Mouse (Mus musculus) limb, embryonic 10.5 days (tissue): ENCODE data around the gene Tmem219. TPM values are rescaled to one million over a fixed set of nuclear protein-coding genes. Genes with fewer than 3 reads are reported as not detected.

Experiments used
- DNase-seq: peaks from one replicate; pipeline ENCODE4 v3.0.0-alpha.2; 2017; ENCODE audit warnings: low spot score
- H3K27ac ChIP-seq: fragments of 300-500 bp; sonication (generic); 2 replicates; pipeline ENCODE4 v1.5.1; 2016; ENCODE audit warnings: mild to moderate bottlenecking
- H3K27me3 ChIP-seq: fragments of 300-500 bp; sonication (generic); 2 replicates; pipeline ENCODE4 v1.6.1; 2016; ENCODE audit warnings: low read depth, mild to moderate bottlenecking; ENCODE audit not compliant: poor library complexity, severe bottlenecking
- H3K36me3 ChIP-seq: fragments of 300-500 bp; sonication (generic); 2 replicates; pipeline ENCODE4 v1.6.1; 2016; ENCODE audit warnings: mild to moderate bottlenecking, moderate library complexity
- H3K4me1 ChIP-seq: fragments of 300-500 bp; sonication (generic); 2 replicates; pipeline ENCODE4 v1.6.1; 2016
- H3K4me3 ChIP-seq: fragments of 300-500 bp; sonication (generic); 2 replicates; pipeline ENCODE4 v1.5.1; 2016; ENCODE audit warnings: mild to moderate bottlenecking, moderate library complexity
- H3K9me3 ChIP-seq: fragments of 300-500 bp; sonication (generic); replicated peaks from 2 replicates; pipeline ENCODE4 v1.6.1; 2016; ENCODE audit warnings: mild to moderate bottlenecking
- WGBS: fragments of 180-500 bp; shearing (Covaris S2); methylation state at CpG from one replicate; pipeline ENCODE4 v1.1.7; 2016; 5-methylcytosine and 5-hydroxymethylcytosine counted together
- polyA plus RNA-seq: library from polyadenylated mRNA; unstranded; fragments of >200 nt; fragmentation: Nextera tagmentation; extraction: Ambion mirVana; gene quantifications from 2 replicates; pipeline ENCODE4 v1.2.1, GENCODE M21; 2016

The Tmem219 gene
- polyA plus RNA-seq, 1 experiment from 2014 or later: 16.6 TPM

DNA sequence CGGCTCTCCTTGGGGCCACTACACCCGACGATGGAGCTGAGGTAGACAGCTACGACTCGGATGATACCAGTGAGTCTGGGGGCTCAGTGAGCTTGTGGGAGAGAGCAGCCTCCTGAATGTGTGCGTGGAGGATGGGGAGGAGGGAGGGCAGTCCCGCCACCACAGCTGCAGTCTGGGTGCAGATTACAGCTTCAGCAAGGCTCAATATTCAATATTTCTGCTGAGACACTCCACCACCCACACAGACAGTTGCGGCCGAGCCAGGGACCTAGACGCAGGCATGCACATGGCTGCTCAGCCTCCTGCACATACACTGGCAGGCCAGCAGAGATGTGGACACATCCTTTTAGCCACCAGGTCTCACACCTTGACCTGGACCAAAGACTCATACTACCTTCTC lies 73.9 kb downstream of the Tmem219 start:
- WGBS: 36% methylated on average over 10 of the region's 10 CpGs
- H3K27me3 ChIP-seq: peaks cover 54% of the 10 kb centered on the region
- H3K4me1 ChIP-seq: peaks cover 27% of the 10 kb centered on the region
- H3K36me3 ChIP-seq: peaks cover 30% of the 10 kb centered on the region
- H3K27ac ChIP-seq: peak overlapping the region; percentile 78; the same call in 1 of the 2 replicates
- DNase-seq: no peak
- no peaks in the 10 kb centered on the region for H3K9me3 ChIP-seq
- H3K4me3 ChIP-seq: peak overlapping the region; percentile 71

GRCm38 (mm10) chr7:126847421-126848398 lies 75.0 kb downstream of the Tmem219 start:
- DNase-seq: peak; percentile 70
- H3K27me3 ChIP-seq: peaks cover 54% of the 10 kb centered on the region
- under 1% methylated on average over 74 of the region's 74 CpGs for WGBS
- peak overlapping the region; percentile 78 for H3K27ac ChIP-seq
- H3K4me3 ChIP-seq: peak overlapping the region; percentile 71
- no peaks in the 10 kb centered on the region for H3K9me3 ChIP-seq
- H3K4me1 ChIP-seq: peaks cover 27% of the 10 kb centered on the region
- peaks cover 19% of the 10 kb centered on the region for H3K36me3 ChIP-seq

DNA sequence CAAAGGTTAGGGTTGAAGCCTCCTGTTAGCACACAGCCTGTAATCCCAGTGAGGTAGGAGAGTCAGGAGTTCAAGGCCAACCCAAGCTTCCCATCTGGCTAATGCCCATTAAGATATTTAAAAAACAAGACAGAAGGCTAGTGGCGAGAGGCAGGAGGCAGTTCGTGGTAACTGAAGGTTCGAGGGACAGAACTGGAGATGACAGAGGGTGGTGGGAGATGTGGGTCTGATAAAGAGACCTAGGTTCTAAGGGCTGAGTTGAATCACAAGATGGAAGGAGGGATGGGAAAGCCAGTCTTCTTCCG lies 75.6 kb downstream of the Tmem219 start, which contains the start of gene Doc2a:
TSS of gene Doc2a (plus strand) at position 301 of the 305 bp plus-strand sequence.
- peak within 1 kb of the TSS; percentile 71 for H3K4me3 ChIP-seq
- H3K36me3 ChIP-seq: peaks cover 13% of the 10 kb centered on the region
- H3K4me1 ChIP-seq: peaks cover 27% of the 10 kb centered on the region
- H3K9me3 ChIP-seq: no peaks in the 10 kb centered on the region
- WGBS: 27% methylated on average over 4 of the region's 4 CpGs
- peak within 1 kb of the TSS; percentile 78 for H3K27ac ChIP-seq
- no peak for DNase-seq
- H3K27me3 ChIP-seq: peaks cover 54% of the 10 kb centered on the region

DNA sequence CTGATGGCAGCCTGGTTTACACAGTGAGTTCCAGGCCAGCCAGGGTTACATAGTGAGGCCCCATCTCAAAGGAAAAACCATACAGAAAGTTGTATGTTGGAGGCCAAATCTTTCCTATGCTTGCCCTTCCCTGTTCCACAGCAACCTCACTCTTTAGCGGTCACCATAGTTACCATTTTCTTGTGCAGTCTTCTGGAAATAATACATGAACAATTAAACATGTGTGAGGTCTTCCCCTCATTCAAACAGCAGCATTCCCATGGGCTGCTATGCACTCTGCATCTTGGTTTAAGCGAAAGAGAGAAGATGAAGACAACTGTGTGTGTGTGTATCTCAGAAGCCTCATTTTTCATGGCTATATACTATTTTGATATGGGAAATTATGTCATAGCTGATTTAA lies 77.2 kb downstream of the Tmem219 start:
- WGBS: 92% methylated on average over 2 of the region's 2 CpGs
- Histone ChIP-seq H3K9me3 (no peaks in the 10 kb centered on the region), H3K27me3 (peaks cover 42% of the 10 kb centered on the region), H3K27ac (no peak overlapping the region), H3K4me1 (peaks cover 18% of the 10 kb centered on the region), H3K4me3 (no peak overlapping the region), H3K36me3 (no peaks in the 10 kb centered on the region)
- DNase-seq: no peak

DNA sequence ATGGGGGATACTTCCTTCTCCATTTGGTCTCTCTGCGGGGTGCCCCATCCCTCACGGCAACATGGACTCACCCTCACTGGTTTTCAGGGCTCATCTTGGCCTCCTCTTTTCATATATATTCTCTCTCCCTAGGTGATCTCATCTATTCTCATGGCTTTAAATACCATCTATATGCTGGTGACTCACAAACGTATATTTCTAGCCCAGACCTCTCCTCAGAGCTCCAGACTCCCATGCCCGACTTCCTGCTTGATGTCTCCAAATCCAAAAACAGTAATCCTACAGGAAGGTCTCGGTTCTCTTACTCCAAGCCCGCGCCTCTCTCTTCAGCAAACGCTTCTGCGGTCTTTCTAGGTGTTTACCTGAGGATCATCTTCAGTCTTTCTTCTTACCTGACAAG lies 79.4 kb downstream of the Tmem219 start:
- Histone ChIP-seq H3K36me3 (no peaks in the 10 kb centered on the region), H3K4me1 (peaks cover 12% of the 10 kb centered on the region), H3K9me3 (no peaks in the 10 kb centered on the region), H3K27me3 (peaks cover 20% of the 10 kb centered on the region), H3K27ac (no peak overlapping the region), H3K4me3 (no peak overlapping the region)
- 81% methylated on average over 9 of the region's 9 CpGs for WGBS
- no peak for DNase-seq

Other genes with a start within 250 kb of the Tmem219 start
- 0.11 and 0.49 TPM in 2 replicates for gene Sult1a1, start 246.5 kb downstream of the Tmem219 start, polyA plus RNA-seq
- 177 and 237 TPM in 2 replicates for gene Bola2, start 227.5 kb downstream of the Tmem219 start, polyA plus RNA-seq
- 12.6 and 14.8 TPM in 2 replicates for gene Slx1b, start 227.1 kb downstream of the Tmem219 start, polyA plus RNA-seq
- 28.9 and 37.8 TPM in 2 replicates for gene Coro1a, start 215.1 kb downstream of the Tmem219 start, polyA plus RNA-seq
- 47.3 and 55.9 TPM in 2 replicates for gene Mapk3, start 163.3 kb downstream of the Tmem219 start, polyA plus RNA-seq
- gene Gdpd3, start 156.6 kb downstream of the Tmem219 start, polyA plus RNA-seq: 0.83 and 1.5 TPM in 2 replicates
- gene Ypel3, start 146.0 kb downstream of the Tmem219 start, polyA plus RNA-seq: 51.7 and 84.9 TPM in 2 replicates
- gene Tbx6, start 141.4 kb downstream of the Tmem219 start, polyA plus RNA-seq: 0.23 and 0.53 TPM in 2 replicates
- 450 and 462 TPM in 2 replicates for gene Ppp4c, start 130.4 kb downstream of the Tmem219 start, polyA plus RNA-seq
- gene Fam57b, start 125.2 kb downstream of the Tmem219 start, polyA plus RNA-seq: 0.20 and 0.21 TPM in 2 replicates
- not detected in 2 replicates for gene 4930451I11Rik, start 91.3 kb downstream of the Tmem219 start, polyA plus RNA-seq
- 1.0 and 1.9 TPM in 2 replicates for gene Doc2a, start 75.5 kb downstream of the Tmem219 start, polyA plus RNA-seq
- 51.9 and 57.2 TPM in 2 replicates for gene Hirip3, start 60.9 kb downstream of the Tmem219 start, polyA plus RNA-seq
- 117 and 131 TPM in 2 replicates for gene Ino80e, start 60.5 kb downstream of the Tmem219 start, polyA plus RNA-seq
- gene Taok2, start 38.2 kb downstream of the Tmem219 start, polyA plus RNA-seq: 48.5 and 56.4 TPM in 2 replicates
- 19.5 and 20.3 TPM in 2 replicates for gene Kctd13, start 6.0 kb upstream of the Tmem219 start, polyA plus RNA-seq
- gene Asphd1, start 26.7 kb upstream of the Tmem219 start, polyA plus RNA-seq: 0.11 TPM in 1 of 2 replicates, not detected in the other
- 0.10 and 0.20 TPM in 2 replicates for gene Sez6l2, start 27.6 kb upstream of the Tmem219 start, polyA plus RNA-seq
- gene Cdipt, start 53.0 kb upstream of the Tmem219 start, polyA plus RNA-seq: 89.4 and 99.5 TPM in 2 replicates
- 0.81 and 1.0 TPM in 2 replicates for gene Cdiptos, start 53.2 kb upstream of the Tmem219 start, polyA plus RNA-seq
- 3.3 and 4.0 TPM in 2 replicates for gene Mvp, start 91.7 kb upstream of the Tmem219 start, polyA plus RNA-seq
- 0.90 TPM in 1 of 2 replicates, not detected in the other for gene Pagr1b, start 93.6 kb upstream of the Tmem219 start, polyA plus RNA-seq
- gene Pagr1a, start 94.4 kb upstream of the Tmem219 start, polyA plus RNA-seq: 88.5 and 95.0 TPM in 2 replicates
- gene Gm42742, start 98.2 kb upstream of the Tmem219 start, polyA plus RNA-seq: 30.8 and 44.7 TPM in 2 replicates
- 2.9 and 4.4 TPM in 2 replicates for gene Prrt2, start 98.3 kb upstream of the Tmem219 start, polyA plus RNA-seq
- 86.0 and 88.1 TPM in 2 replicates for gene Maz, start 104.1 kb upstream of the Tmem219 start, polyA plus RNA-seq
- gene Kif22, start 119.6 kb upstream of the Tmem219 start, polyA plus RNA-seq: 215 and 219 TPM in 2 replicates
- gene Zg16, start 164.4 kb upstream of the Tmem219 start, polyA plus RNA-seq: not detected in 2 replicates
- 0.36 and 0.86 TPM in 2 replicates for gene AI467606, start 168.4 kb upstream of the Tmem219 start, polyA plus RNA-seq
- 1.7 TPM in 2 replicates for gene Qprt, start 199.3 kb upstream of the Tmem219 start, polyA plus RNA-seq
- 0.09 and 0.18 TPM in 2 replicates for gene Spn, start 214.9 kb upstream of the Tmem219 start, polyA plus RNA-seq